Mouse (Mus musculus): ENCODE measurements around the gene Bhlhe23.
A peak's percentile ranks its signal among the peaks of the same experiment; 100 is the strongest.

Bhlhe23 gene

DNA sequence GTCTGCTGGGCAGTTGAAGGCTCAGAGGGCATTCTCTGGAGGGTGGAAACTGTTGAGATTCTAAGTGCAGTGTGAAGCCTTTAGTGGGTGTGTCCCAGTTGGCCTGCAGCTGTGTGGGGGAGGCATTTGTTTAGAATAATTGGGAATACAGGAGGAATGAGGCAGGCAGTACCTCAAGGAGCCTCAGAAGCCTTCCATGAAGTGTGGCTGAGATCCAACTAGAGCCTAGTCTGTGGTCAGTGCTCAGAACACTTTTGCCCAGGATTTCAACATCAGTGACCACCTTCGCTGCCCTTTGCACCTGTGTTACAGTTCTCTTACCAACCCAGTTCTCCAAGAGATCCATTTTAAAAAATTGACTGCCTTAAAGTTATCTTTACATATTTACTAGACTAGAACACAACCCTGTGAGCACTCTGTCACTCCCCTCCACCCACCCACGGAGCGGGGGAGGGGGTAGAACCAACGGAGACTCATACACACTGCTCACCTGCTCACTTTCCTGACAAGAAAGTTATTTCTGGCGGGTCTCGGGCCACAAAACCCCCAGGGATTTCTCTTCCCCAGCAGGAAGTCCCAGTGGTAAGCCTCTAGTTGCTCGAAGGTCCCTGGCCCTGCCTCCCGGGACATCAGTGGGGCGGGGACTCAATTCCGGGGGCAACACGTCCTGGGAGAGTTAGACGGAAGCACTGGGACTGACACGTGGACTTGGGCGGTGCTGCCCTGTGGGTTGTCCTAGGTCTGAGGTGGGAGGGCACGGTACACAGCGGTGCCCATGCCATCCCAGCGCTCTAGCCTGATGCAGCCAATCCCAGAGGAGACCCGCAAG is 51.9 kb downstream of the Bhlhe23 start, which contains the start of gene Slc17a9:
Gene Slc17a9 (plus strand): TSS at position 679 of the 829 bp plus-strand sequence.
- DNase-seq = peak in 1 of 2 experiments; percentile 17

Data from cerebellum, postnatal 25 days (tissue).